ENCODE assay signal across 7 mouse cellular contexts in the genomic region with DNA sequence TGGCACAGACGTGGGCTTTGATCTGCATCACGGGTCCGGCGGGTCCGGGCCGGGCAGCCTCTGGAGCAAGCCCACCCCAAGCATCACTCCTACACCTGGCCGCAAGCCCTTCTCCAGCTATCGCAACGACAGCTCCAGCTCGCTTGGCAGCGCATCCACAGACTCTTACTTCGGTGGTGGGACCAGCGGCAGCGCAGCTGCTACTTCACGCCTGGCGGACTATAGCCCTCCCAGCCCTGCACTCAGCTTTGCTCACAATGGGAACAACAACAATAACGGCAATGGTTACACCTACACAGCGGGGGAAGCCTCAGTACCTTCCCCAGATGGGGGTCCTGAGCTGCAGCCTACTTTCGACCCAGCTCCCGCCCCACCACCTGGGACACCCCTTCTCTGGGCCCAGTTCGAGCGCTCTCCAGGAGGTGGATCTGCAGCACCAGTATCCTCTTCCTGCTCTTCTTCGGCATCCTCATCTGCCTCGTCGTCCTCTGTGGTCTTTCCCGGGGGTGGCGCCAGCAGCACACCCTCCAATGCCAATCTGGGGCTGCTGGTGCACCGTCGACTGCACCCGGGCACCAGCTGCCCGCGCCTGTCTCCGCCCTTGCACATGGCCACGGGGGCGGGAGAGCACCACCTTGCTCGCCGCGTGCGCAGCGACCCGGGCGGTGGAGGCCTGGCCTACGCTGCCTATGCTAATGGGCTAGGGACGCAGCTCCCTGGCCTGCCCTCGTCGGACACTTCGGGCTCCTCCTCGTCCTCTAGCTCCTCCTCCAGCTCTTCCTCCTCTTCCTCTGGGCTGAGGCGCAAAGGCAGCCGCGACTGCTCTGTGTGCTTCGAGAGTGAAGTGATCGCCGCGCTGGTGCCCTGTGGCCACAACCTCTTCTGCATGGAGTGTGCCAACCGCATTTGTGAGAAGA. TPM values are rescaled to one million over a fixed set of nuclear protein-coding genes. Genes with fewer than 3 reads are reported as not detected.
DNase-seq lines count a peak whose midpoint lies in the region; ATAC-seq and TF ChIP-seq lines count a peak whose summit lies in the region.

No protein-coding gene starts in this region.

- no peaks in the 10 kb centered on the region for H3K36me3 ChIP-seq in heart, adult 2 months (ENCODE audit: control insufficient read depth, insufficient read depth, low read length)
- H3K36me3 ChIP-seq in limb, embryonic 11.5 days (ENCODE audit: control insufficient read depth, insufficient read depth, low read length) = peaks cover 11% of the 10 kb centered on the region
- peaks cover 18% of the 10 kb centered on the region for H3K36me3 ChIP-seq in midbrain, embryonic 13.5 days
- no peaks in the 10 kb centered on the region for H3K36me3 ChIP-seq in testis, adult 2 months (ENCODE audit: control insufficient read depth, insufficient read depth, low read length)

- no peaks in the 10 kb centered on the region for H3K27me3 ChIP-seq in heart, adult 2 months (ENCODE audit: control insufficient read depth, insufficient read depth, low read length)
- no peaks in the 10 kb centered on the region for H3K27me3 ChIP-seq in limb, embryonic 11.5 days (ENCODE audit: control insufficient read depth, insufficient read depth, low read length)
- H3K27me3 ChIP-seq in midbrain, embryonic 13.5 days = no peaks in the 10 kb centered on the region
- H3K27me3 ChIP-seq in testis, adult 2 months (ENCODE audit: control insufficient read depth, insufficient read depth, low read length) = 0 out of 2 replicates have a peak, but pooled peaks cover 2% of the 10 kb centered on the region

- H3K9me3 ChIP-seq in limb, embryonic 11.5 days (ENCODE audit: control insufficient read depth, low read length) = no peaks in the 10 kb centered on the region
- no peaks in the 10 kb centered on the region for H3K9me3 ChIP-seq in midbrain, embryonic 13.5 days

- H3K4me1 ChIP-seq in heart, adult 2 months (ENCODE audit: control insufficient read depth, insufficient read depth, low read length) = peaks cover 4% of the 10 kb centered on the region
- H3K4me1 ChIP-seq in limb, embryonic 11.5 days (ENCODE audit: control insufficient read depth, insufficient read depth, low read length) = peaks cover 6% of the 10 kb centered on the region; the same call in 1 of the 2 replicates
- H3K4me1 ChIP-seq in midbrain, embryonic 13.5 days (replicated peaks) = peaks cover 30% of the 10 kb centered on the region
- H3K4me1 ChIP-seq in testis, adult 2 months (ENCODE audit: control insufficient read depth, insufficient read depth, low read length) = peaks cover 16% of the 10 kb centered on the region

- no peaks in the 10 kb centered on the region for H3K79me2 ChIP-seq in heart, adult 2 months (replicated peaks; ENCODE audit: control insufficient read depth, insufficient read depth, low read length)

- intact Hi-C loops in heart, adult 2 months (cut with DNase I) = loop anchor here (5.0 to 10.0 kb wide), 5 partner anchors 152 to 1023 kb away; partner anchors contain the start of gene Stard5

- TF ChIP-seq EP300 in heart, adult 2 months (IDR thresholded peaks at IDR 0.05; ENCODE audit: insufficient read depth, low read depth, low read length) = no peak

- peak overlapping the region; percentile 27 for H3K9ac ChIP-seq in heart, adult 2 months (ENCODE audit: low read depth, low read length)
- H3K9ac ChIP-seq in limb, embryonic 11.5 days (ENCODE audit: low read length) = peak overlapping the region; percentile 99
- H3K9ac ChIP-seq in midbrain, embryonic 13.5 days (replicated peaks) = peak overlapping the region; percentile 100

- no peak for TF ChIP-seq CTCF in heart, adult 2 months (IDR thresholded peaks at IDR 0.05)
- TF ChIP-seq CTCF in testis, adult 2 months (IDR thresholded peaks at IDR 0.05; ENCODE audit: control insufficient read depth, insufficient read depth, insufficient replicate concordance, low read depth, low read length) = no peak

- H3K4me2 ChIP-seq in limb, embryonic 11.5 days (ENCODE audit: low read depth, severe bottlenecking) = peak overlapping the region; percentile 91
- H3K4me2 ChIP-seq in midbrain, embryonic 13.5 days (replicated peaks) = peak overlapping the region; percentile 99

- TF ChIP-seq POLR2A in heart, adult 2 months (IDR thresholded peaks at IDR 0.05; ENCODE audit: insufficient read depth, low read depth, low read length) = 0 out of 2 replicates have a peak, but pooled peaks have one; percentile 31
- TF ChIP-seq POLR2A in testis, adult 2 months (IDR thresholded peaks at IDR 0.05; ENCODE audit: control insufficient read depth, low read depth, low read length) = no peak; the same call in 1 of the 2 replicates

- H3K4me3 ChIP-seq in heart, adult 2 months = peak overlapping the region; percentile 97
- H3K4me3 ChIP-seq in limb, embryonic 11.5 days (ENCODE audit: low read depth, low read length) = peak overlapping the region; percentile 99
- peak overlapping the region; percentile 99 for H3K4me3 ChIP-seq in midbrain, embryonic 13.5 days (replicated peaks)
- H3K4me3 ChIP-seq in testis, adult 2 months (ENCODE audit: control insufficient read depth, low read depth, low read length) = peak overlapping the region; percentile 94

- no peak overlapping the region for H3K27ac ChIP-seq in heart, adult 2 months
- H3K27ac ChIP-seq in limb, embryonic 11.5 days (replicated peaks; ENCODE audit: low read depth, low read length) = peak overlapping the region; percentile 99
- peak overlapping the region; percentile 100 for H3K27ac ChIP-seq in midbrain, embryonic 13.5 days
- peak overlapping the region; percentile 40 for H3K27ac ChIP-seq in testis, adult 2 months (ENCODE audit: control insufficient read depth, insufficient read depth, low read depth, low read length)

- ATAC-seq in limb, embryonic 11.5 days (ENCODE audit: insufficient number of reproducible peaks, low FRiP score, low TSS enrichment, low read depth) = no peak
- no peak for ATAC-seq in midbrain, embryonic 13.5 days

- DNase-seq in adrenal gland, postnatal 25 days = peak; percentile 59
- peak; percentile 83 for DNase-seq in embryo, embryonic 11 days
- DNase-seq in heart, adult 2 months = peak; percentile 41 to 49
- peak; percentile 67 to 70 for DNase-seq in kidney, adult 8-10 months
- peak; percentile 73 for DNase-seq in limb, embryonic 11.5 days (ENCODE audit: low spot score)

- WGBS in heart, adult 2 months = 43% methylated on average over 56 of the region's 56 CpGs
- WGBS in limb, embryonic 11.5 days = 1% methylated on average over 56 of the region's 56 CpGs
- under 1% methylated on average over 54 of the region's 56 CpGs for WGBS in midbrain, embryonic 13.5 days

RNA-seq across cellular contexts. Expression of gene Mex3b, which starts 2.4 kb away (rescaled TPM):
- total RNA-seq in adrenal gland, postnatal 25 days (2021) = 2.1 and 3.2 TPM in 2 replicates
- 1 to 10 TPM; 1.4 TPM for total RNA-seq in heart, adult 2 months (2021)
- 1.7 and 2.1 TPM in 2 replicates for polyA plus RNA-seq in heart, adult 2 months (2012; rRNA removed)
- 47.0 and 47.4 TPM in 2 replicates for polyA plus RNA-seq in limb, embryonic 11.5 days (2014; fragmentation: Nextera tagmentation; extraction: Ambion mirVana)
- polyA plus RNA-seq in midbrain, embryonic 13.5 days (2015; fragmentation: Nextera tagmentation; extraction: Ambion mirVana) = 41.0 and 42.9 TPM in 2 replicates
- 54.8 and 61.3 TPM in 2 replicates for polyA plus RNA-seq in testis, adult 2 months (2012; rRNA removed)

Comparison
In these comparisons a context has a peak if more than half of its experiments do, and no peak if none do; other contexts are left out.
1. H3K9ac ChIP-seq: peak in every context shown above with its lines; median percentile 100 in midbrain, embryonic 13.5 days; 99 in limb, embryonic 11.5 days; 27 in heart, adult 2 months.
2. RNA of gene Mex3b, which starts 2.4 kb away (polyA plus RNA-seq): 54.8 to 61.3 TPM in testis, adult 2 months, 47.0 to 47.4 TPM in limb, embryonic 11.5 days and 41.0 to 42.9 TPM in midbrain, embryonic 13.5 days; 1.7 to 2.1 TPM in heart, adult 2 months; every median in the first group is over 10 times any median in the second.
3. Peak in every context shown above with its lines, with median percentiles within 50 percentile points of each other: DNase-seq and H3K4me3 ChIP-seq.